Mouse (Mus musculus): ENCODE measurements at regions not wholly inside any gene's neighbourhood (a gene's known extent, or its start where the extent isn't known, plus 50 kb on each side); places are given as distances from the start of the nearest gene placed in this dataset.
A peak's percentile ranks its signal among the peaks of the same experiment; 100 is the strongest.

DNA sequence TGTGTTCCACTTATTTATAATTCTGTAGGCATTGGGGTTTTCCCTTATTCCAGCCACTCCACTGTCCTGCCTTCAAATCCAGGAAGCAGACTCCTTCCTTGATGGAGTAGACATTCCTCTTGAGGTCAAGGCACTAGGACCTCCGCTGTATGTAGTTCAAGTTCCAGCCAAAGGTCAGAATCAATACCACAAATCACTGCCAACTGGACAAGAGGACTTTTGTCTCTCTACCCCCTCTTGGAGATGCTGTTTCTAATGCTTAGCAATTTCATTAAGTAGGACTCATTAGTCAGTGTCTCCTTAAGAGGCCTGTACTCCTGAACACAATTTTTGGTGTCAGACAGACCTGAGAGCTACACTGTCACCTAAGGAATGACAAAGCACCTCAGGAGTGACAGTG, 115.0 kb upstream of the Mpped2 start:
- no peaks in the 10 kb centered on the region for H3K27me3 ChIP-seq (ENCODE audit: control insufficient read depth, insufficient read depth, low read length)
- no peak overlapping the region for H3K4me3 ChIP-seq (ENCODE audit: low read depth, low read length)
- no peaks in the 10 kb centered on the region for H3K9me3 ChIP-seq (ENCODE audit: control insufficient read depth, low read length)
- H3K4me2 ChIP-seq (replicated peaks; ENCODE audit: low read depth, low read length), result no peak overlapping the region
- ATAC-seq (ENCODE audit: low FRiP score) (no peak), DNase-seq (ENCODE audit: low spot score) (peak; percentile 22)
- no peak overlapping the region for H3K27ac ChIP-seq (ENCODE audit: low read depth, low read length)
- no peak overlapping the region for H3K9ac ChIP-seq (ENCODE audit: low read depth, low read length)
- no peaks in the 10 kb centered on the region for H3K4me1 ChIP-seq (replicated peaks; ENCODE audit: control insufficient read depth, insufficient read depth, low read length)
- 27% methylated on average over 1 of the region's 1 CpGs for WGBS
- no peaks in the 10 kb centered on the region for H3K36me3 ChIP-seq (ENCODE audit: control insufficient read depth, insufficient read depth, low read length)

DNA sequence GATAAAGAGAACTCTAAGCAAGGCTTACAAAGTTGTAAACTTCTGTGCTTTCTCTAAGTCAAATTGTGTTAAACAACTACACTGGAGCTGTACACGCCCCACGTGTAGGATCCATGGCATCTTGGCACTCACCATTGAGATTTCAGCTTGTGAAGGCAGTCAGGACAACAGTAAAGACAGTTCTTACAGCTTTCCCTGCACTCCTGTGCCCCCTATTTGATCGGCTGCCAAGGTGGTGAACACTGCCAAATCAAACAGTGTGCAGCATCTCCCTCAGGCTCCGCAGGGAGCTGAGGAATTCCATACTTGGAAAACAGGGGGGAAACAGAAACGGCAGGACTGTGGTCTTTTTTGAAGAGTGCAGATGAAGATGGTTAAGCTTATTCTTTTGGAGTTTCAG, 112.4 kb upstream of the Mpped2 start:
- Histone ChIP-seq H3K4me2 (replicated peaks; ENCODE audit: low read depth, low read length) (no peak overlapping the region), H3K27ac (ENCODE audit: low read depth, low read length) (no peak overlapping the region), H3K9ac (ENCODE audit: low read depth, low read length) (no peak overlapping the region), H3K36me3 (ENCODE audit: control insufficient read depth, insufficient read depth, low read length) (no peaks in the 10 kb centered on the region), H3K4me3 (ENCODE audit: low read depth, low read length) (no peak overlapping the region), H3K27me3 (ENCODE audit: control insufficient read depth, insufficient read depth, low read length) (no peaks in the 10 kb centered on the region), H3K9me3 (ENCODE audit: control insufficient read depth, low read length) (no peaks in the 10 kb centered on the region), H3K4me1 (replicated peaks; ENCODE audit: control insufficient read depth, insufficient read depth, low read length) (no peaks in the 10 kb centered on the region)
- WGBS, result 64% methylated on average over 5 of the region's 5 CpGs
- DNase-seq (ENCODE audit: low spot score) (no peak), ATAC-seq (ENCODE audit: low FRiP score) (no peak)

GRCm38 (mm10) chr2:106621251-106621650, 71.8 kb upstream of the Mpped2 start:
- no peak for DNase-seq (ENCODE audit: low spot score)
- WGBS, result 91% methylated on average over 3 of the region's 3 CpGs
- no peak for ATAC-seq (ENCODE audit: low FRiP score)
- H3K9me3 ChIP-seq (ENCODE audit: control insufficient read depth, low read length), result no peaks in the 10 kb centered on the region
- H3K4me1 ChIP-seq (replicated peaks; ENCODE audit: control insufficient read depth, insufficient read depth, low read length), result no peaks in the 10 kb centered on the region
- no peak overlapping the region for H3K4me2 ChIP-seq (replicated peaks; ENCODE audit: low read depth, low read length)
- no peak overlapping the region for H3K4me3 ChIP-seq (ENCODE audit: low read depth, low read length)
- no peak overlapping the region for H3K27ac ChIP-seq (ENCODE audit: low read depth, low read length)
- H3K9ac ChIP-seq (ENCODE audit: low read depth, low read length), result no peak overlapping the region
- H3K27me3 ChIP-seq (ENCODE audit: control insufficient read depth, insufficient read depth, low read length), result no peaks in the 10 kb centered on the region
- no peaks in the 10 kb centered on the region for H3K36me3 ChIP-seq (ENCODE audit: control insufficient read depth, insufficient read depth, low read length)

GRCm38 (mm10) chr2:106622326-106622725, 70.7 kb upstream of the Mpped2 start:
- H3K4me2 ChIP-seq (replicated peaks; ENCODE audit: low read depth, low read length), result no peak overlapping the region
- no peak for DNase-seq (ENCODE audit: low spot score)
- no peaks in the 10 kb centered on the region for H3K36me3 ChIP-seq (ENCODE audit: control insufficient read depth, insufficient read depth, low read length)
- H3K27me3 ChIP-seq (ENCODE audit: control insufficient read depth, insufficient read depth, low read length), result no peaks in the 10 kb centered on the region
- no peak for ATAC-seq (ENCODE audit: low FRiP score)
- H3K9ac ChIP-seq (ENCODE audit: low read depth, low read length), result no peak overlapping the region
- H3K27ac ChIP-seq (ENCODE audit: low read depth, low read length), result no peak overlapping the region
- H3K4me3 ChIP-seq (ENCODE audit: low read depth, low read length), result no peak overlapping the region
- H3K9me3 ChIP-seq (ENCODE audit: control insufficient read depth, low read length), result no peaks in the 10 kb centered on the region
- 92% methylated on average over 5 of the region's 5 CpGs for WGBS
- H3K4me1 ChIP-seq (replicated peaks; ENCODE audit: control insufficient read depth, insufficient read depth, low read length), result no peaks in the 10 kb centered on the region

GRCm38 (mm10) chr2:106623680-106624079, 69.4 kb upstream of the Mpped2 start:
- no peak overlapping the region for H3K9ac ChIP-seq (ENCODE audit: low read depth, low read length)
- no peak for DNase-seq (ENCODE audit: low spot score)
- no peaks in the 10 kb centered on the region for H3K4me1 ChIP-seq (replicated peaks; ENCODE audit: control insufficient read depth, insufficient read depth, low read length)
- H3K9me3 ChIP-seq (ENCODE audit: control insufficient read depth, low read length), result no peaks in the 10 kb centered on the region
- ATAC-seq (ENCODE audit: low FRiP score), result no peak
- WGBS, result 59% methylated on average over 2 of the region's 2 CpGs
- H3K4me3 ChIP-seq (ENCODE audit: low read depth, low read length), result no peak overlapping the region
- H3K36me3 ChIP-seq (ENCODE audit: control insufficient read depth, insufficient read depth, low read length), result no peaks in the 10 kb centered on the region
- H3K4me2 ChIP-seq (replicated peaks; ENCODE audit: low read depth, low read length), result no peak overlapping the region
- H3K27ac ChIP-seq (ENCODE audit: low read depth, low read length), result no peak overlapping the region
- H3K27me3 ChIP-seq (ENCODE audit: control insufficient read depth, insufficient read depth, low read length), result no peaks in the 10 kb centered on the region

GRCm38 (mm10) chr2:106631986-106632385, 61.1 kb upstream of the Mpped2 start:
- Histone ChIP-seq H3K4me1 (replicated peaks; ENCODE audit: control insufficient read depth, insufficient read depth, low read length) (no peaks in the 10 kb centered on the region), H3K4me3 (ENCODE audit: low read depth, low read length) (no peak overlapping the region), H3K9ac (ENCODE audit: low read depth, low read length) (no peak overlapping the region), H3K9me3 (ENCODE audit: control insufficient read depth, low read length) (no peaks in the 10 kb centered on the region), H3K4me2 (replicated peaks; ENCODE audit: low read depth, low read length) (no peak overlapping the region), H3K36me3 (ENCODE audit: control insufficient read depth, insufficient read depth, low read length) (no peaks in the 10 kb centered on the region), H3K27ac (ENCODE audit: low read depth, low read length) (no peak overlapping the region), H3K27me3 (ENCODE audit: control insufficient read depth, insufficient read depth, low read length) (no peaks in the 10 kb centered on the region)
- WGBS, result 90% methylated on average over 8 of the region's 8 CpGs
- ATAC-seq (ENCODE audit: low FRiP score), result no peak
- DNase-seq (ENCODE audit: low spot score), result no peak

Data from hindbrain, embryonic 11.5 days (tissue).